Mouse (Mus musculus): Measurements from ENCODE around the gene Glb1l3.
"Not testable (repeated sequence)": the region's sequence is repeated elsewhere in the genome, so short reads cannot be mapped to it uniquely, and the experiment has no call there.

Gene Glb1l3

DNA sequence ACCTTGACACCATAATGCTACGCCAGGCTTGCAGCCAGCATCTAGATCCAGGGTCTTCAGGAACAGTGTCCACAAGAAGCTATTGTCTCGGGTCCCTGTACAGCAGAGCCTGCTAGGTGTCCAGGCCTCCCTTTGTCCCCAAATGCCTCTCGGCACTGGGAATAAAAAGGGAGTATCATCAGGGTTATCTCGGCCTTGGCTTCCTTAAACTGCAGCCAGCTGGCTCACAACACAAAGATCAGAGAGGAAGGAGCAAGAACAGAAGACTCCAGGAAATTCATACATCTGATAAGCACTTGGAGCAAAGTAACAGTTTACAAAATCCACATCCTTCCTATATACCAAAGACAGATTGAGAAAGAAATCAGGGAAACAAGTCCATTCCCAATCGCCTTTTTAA is at the start of gene Glb1l3:
Gene Glb1l3 (minus strand): TSS at position 140 of the 400 bp plus-strand sequence.
- DNase-seq (ENCODE audit: low read depth, low spot score): no peak

DNA sequence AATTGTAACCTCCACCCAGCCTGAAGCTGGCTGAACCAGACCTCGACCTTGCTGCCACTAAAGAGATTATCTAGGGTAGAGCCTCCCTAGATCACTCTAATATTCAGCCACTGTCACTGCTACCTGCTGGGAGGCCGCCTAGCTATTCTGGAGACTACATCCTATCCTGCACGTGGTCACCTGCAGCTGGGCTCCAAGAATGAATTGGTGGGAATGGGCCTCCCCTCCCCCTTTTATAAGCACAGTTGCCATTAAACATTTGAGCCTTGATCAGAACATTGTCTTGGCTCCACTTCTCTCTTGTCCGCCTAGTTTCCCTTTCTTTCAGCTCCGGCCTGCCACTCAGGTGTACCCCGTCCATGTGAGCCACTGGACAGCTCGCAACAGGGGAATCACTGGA is 9.2 kb upstream of the Glb1l3 start:
- not testable (repeated sequence) for DNase-seq (ENCODE audit: low read depth, low spot score)

DNA sequence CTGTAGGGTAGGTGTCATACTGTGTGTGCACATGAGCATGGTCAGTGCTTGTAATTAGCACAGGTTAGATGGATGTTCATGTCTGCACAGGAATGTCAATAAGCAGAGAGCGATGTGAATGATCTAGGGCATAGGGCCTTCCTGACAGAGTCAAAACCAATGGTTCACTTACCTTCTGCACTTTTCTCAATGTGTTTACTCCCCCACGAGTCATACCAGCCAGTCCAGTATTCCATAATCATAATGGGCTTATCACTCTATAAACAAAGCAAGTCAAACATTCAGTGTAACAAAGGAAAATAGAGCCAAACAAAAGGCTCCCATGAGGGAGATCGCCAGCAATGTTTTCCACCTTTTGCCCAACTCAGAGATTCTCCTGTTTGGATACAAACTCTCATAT is 29.6 kb downstream of the Glb1l3 start:
- DNase-seq (ENCODE audit: low read depth, low spot score): no peak

DNA sequence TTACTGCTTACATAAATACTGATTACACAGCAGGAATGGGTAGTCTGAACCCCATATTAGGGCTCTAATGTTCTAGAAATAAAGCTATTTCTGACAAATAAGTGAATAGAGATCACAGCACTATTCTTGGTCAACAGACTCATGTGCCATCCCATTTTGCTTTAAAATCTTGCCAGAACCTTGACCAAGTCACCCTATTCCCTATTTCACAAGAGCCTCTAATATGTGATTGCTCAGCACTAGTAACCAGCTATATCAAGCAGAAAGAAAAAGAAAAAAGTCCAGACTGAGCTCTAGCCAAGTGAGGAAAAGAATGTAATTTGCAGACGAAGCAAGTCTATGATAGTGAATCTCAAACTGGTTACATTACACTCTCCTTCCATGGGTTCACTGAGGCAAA is 40.7 kb downstream of the Glb1l3 start:
- DNase-seq (ENCODE audit: low read depth, low spot score): no peak

DNA sequence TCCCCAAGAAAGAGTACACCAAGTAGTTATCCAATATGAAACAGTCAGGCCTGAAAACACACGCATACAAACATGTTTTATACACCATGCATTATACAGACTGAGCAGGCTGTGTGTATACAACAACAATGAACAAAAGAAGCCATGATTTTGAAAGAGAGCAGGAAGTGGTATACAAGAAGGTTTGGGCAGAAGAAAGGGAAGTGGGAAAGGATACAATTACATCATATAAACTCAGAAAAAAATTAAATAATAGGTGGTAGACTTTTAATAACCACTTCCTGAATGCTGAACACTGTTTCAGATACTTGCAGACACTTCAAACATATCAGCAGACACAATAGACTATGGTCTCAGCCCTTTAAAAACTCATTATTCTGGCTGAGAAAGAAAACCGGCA is 52.0 kb downstream of the Glb1l3 start:
- DNase-seq (ENCODE audit: low read depth, low spot score): no peak

DNA sequence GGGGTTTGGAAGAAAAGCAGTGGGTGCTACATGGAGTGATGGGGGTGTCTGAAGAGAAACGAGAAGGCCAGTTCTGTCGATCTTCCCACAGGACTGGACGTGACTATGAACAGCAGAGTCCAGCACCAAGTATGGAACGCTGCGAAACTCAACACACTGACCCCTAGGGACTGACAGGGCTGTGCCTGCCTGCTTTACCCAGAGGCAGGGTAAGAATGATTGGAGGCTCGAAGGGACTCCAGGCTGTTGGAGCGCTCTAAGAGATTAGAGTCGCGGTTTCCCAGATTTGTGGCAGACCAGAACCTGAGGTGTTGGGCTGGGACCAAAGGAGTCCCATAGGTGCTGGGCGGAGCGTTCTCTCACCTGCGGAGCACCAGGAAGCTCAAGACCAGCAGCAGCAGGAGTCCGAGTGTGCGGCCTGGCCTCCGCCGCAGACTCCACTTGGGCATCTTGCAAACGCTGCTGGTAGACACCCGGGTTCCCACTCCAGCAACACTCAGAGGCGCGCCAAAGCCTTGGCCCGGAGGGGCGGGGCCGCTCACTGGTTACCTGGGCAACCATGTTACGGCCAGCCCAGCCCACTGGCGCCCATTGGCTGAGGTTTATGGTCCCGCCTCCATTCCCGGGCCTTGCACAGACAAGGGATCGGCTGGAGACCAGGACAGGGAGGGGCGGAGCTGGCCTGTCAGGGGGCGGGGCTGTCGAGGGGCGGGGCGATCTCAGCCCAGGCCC is 54.6 kb downstream of the Glb1l3 start, which contains the start of gene Glb1l2:
Gene Glb1l2 (minus strand): TSS at position 534 of the 732 bp plus-strand sequence.
- DNase-seq (ENCODE audit: low read depth, low spot score): peak; percentile 80

DNA sequence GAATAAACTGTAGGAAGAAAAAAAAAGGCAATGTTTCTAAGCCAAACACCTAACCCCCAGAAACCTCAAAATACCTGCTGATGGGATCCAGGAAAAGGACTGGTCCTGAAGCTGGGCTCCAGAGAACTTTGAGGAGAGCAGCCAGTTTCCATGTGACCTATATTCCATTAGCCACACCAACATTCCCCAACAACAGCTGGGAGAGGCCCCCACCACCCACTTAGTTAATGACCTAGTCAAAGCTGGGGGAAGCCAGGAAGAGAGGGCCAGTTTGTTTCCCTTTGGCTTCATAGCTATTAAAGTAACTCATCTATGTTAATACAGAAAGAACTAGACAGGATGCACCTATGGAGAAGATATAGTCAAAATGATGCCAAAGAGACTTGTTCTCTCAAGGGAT is 56.4 kb downstream of the Glb1l3 start:
- no peak for DNase-seq (ENCODE audit: low read depth, low spot score)

DNA sequence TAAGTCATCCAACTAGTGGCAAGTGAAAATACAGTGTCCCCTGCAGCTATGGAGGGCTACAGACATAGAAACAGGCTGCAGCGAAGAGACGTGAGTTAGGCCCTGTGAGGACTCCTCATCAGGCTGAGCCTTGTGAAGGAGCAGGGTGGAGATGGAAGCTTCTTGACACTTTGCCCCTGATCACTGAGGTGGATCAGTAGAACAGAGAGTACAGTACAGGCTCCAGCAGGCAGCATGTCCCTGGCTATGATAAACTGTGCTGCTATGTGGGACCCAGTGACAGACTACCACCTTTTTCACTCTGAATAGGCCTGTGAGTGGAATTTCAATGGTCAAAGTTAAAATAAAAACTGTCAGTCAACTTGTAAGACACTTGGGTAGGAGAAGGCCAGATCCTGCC is 60.3 kb downstream of the Glb1l3 start:
- DNase-seq (ENCODE audit: low read depth, low spot score): no peak

DNA sequence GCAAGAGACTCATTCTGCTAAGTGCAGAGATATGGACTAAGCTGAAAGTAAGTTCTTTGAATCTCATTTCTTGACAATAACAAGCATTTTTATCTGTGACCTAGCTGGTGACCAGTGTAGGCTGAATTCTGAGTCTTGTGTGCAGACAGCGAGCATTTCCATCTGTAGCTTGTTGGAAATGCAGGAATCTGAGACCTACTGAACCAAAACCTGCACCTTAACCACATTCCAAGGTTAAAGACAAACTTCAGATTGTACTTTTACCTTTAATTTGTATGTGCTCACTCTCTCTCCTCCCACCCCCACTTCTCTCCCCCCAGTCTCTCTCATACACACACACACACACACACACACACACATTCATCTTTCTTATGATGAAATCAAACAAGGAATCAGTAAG is 62.0 kb downstream of the Glb1l3 start:
- no peak for DNase-seq (ENCODE audit: low read depth, low spot score)

DNA sequence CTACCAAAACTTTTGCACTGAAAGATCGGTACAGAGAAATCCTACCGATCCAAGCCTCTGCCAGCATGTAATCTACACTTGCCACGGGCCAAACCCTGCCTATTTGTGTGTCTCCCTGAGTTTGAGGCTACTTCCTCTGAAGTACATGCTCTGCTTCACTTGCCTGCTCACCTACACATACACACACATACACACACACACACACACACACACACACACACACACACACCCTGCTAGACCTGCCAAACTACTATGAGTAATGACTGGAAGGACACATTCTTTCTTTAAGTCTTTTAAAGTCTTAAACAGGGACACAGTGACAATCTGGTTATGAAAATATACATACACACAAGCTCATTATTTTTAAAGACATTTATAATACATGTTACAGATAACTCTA is 62.5 kb downstream of the Glb1l3 start:
- no peak for DNase-seq (ENCODE audit: low read depth, low spot score)

DNA sequence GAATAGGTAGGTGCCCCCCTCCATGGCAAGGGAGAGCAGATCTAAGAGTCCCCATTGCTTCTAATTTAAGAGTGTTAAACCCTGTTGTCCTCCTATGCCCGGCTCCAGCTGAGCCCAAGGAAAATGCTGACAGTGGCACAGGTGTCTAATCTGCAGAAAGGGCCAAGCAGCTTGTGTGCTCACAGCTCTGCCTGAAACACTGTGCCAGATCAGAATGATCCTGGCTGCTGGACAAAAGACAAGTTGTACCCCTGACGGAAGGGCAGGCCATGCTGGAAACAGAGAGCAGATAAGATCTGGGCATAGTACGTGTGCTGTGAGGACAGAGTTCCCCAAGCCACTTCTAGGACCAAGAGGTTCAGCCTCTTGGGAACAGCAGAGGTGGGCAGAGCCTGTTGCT is 67.9 kb downstream of the Glb1l3 start:
- no peak for DNase-seq (ENCODE audit: low read depth, low spot score)

DNA sequence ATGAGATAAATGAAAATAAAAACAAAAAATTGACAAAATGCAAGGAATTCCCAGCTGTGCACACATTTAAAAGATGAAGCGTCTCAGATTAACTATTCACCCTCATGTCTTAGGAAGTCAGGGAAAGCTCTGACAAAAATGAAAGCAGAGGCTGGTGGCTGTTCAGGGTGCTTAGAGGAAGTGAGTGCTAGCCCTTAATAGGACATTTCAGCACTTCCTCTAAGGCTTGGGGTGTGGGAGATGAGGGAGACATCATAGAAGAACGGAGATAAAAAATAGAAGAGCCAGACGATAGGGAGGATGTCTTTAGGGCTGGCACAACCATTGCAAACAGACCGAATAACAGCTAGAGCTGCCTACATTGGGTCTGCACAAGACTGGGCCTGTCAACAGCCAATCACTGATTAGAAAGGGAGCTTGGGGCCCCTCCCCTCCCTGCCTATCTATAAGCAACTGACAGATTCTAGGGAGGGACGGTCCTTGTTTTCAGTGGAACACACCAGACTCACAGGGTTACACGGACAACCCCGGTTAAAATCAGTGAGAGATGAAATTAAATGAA is 77.2 kb downstream of the Glb1l3 start:
- no peak for DNase-seq (ENCODE audit: low read depth, low spot score)

DNA sequence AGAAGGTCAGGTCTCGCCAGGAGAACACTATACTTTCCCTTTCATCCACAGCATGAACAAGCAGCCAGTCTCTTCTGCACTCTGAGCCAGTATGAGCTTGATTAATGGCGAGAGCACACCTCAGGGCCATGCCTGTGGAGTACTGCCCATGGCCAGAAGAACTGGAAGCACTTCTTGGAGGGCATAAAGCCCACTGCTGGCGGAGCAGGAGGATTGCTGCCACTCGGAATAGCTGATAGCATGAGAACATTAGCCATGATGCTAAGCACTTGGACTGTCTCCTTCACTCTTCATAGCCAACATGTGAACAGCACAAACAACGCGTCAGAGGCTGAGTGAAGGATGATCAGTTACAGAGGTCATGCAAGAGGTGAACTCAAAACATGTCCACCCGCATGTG is 82.3 kb downstream of the Glb1l3 start:
- DNase-seq (ENCODE audit: low read depth, low spot score): no peak

DNA sequence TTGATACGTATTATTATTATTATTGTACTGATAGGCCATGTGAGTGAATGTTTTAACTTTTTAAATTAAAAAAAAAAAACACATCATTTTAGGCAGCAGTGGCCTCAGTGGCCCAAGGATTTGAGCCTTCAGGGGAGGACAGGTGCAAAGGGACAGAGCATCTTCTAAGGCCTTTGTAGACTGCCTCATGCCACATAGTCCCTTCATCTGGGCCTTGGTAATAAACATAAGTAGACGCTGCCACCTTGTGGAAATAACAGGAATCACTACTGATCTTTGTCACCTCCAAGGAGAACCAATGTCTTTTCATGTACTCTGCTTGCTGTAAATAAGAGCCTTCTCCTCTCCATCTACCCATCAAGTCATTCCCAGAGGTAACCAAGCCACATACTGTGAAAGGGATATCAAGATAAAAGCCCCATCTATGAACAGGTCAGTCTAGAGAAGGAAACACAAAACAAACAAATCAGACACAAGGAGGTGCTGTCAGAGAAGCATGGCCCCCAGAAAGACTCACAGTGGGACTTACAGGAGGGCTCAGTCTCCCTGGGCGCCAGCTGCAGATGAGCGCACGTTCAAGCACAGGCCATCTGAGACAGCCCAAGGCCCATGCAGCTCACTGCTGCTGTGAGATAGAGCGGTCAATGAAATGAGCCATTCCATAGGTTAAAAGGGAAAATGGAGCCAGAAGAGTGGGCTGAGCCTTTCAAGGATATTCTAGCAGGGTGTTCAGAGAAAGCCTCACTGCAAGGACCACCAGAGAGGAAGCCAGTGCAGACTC is 84.4 kb downstream of the Glb1l3 start:
- DNase-seq (ENCODE audit: low read depth, low spot score): peak; percentile 42

DNA sequence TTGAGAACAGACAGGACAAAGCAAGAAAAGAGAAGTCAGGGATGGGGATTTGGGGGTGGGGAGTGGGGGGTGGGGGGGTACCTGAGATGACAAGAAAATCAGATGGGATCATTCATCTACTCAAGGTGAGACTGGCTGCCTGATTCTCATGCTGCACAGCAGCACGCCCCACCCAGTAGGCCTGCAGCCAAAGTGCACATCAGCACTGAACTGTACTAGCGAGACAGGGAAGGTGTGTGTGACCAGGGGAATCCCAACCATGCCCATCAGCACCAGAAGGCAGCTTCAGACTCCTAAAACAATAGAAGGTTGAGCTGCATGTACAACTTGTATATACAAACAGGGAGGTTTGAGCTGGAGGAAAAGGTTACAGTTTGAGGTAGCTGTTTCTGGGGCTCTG is 85.0 kb downstream of the Glb1l3 start:
- no peak for DNase-seq (ENCODE audit: low read depth, low spot score)

DNA sequence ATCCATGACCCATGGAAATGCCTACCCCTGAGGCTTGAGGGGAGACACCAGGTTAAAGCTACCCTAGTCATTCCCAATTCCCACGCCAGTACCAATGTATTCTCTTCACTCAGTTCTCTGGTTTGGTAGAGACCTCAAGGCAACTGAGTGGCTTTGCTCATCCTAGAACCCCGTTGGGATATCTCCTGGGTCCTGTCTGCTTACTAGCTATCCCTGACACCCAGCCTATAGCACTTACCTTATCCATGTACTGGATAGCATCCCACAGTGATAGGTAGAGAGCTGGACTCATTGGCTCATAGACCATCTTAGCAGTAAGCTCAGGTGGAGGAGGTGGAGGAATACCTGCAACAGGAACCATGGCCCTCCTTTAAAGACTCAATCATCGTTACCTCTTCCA is 92.5 kb downstream of the Glb1l3 start:
- DNase-seq (ENCODE audit: low read depth, low spot score): no peak
